Mouse (Mus musculus) CH12.LX (cell line): ENCODE measurements around the gene Gm4981. TPM values are rescaled to one million over a fixed set of nuclear protein-coding genes. Genes with fewer than 3 reads are reported as not detected.

Experiments
- DNase-seq: peaks from one replicate; pipeline ENCODE4 v3.0.0-alpha.2; 2013; ENCODE audit errors: extremely low read depth
- H3K27ac ChIP-seq: 2 replicates; pipeline ENCODE4 v1.5.1; 2012; ENCODE audit warnings: low read depth, mild to moderate bottlenecking, control low read depth, moderate library complexity; ENCODE audit not compliant: insufficient read depth
- H3K27me3 ChIP-seq: replicated peaks from 2 replicates; pipeline ENCODE3; 2012; ENCODE audit warnings: inconsistent platforms
- H3K36me3 ChIP-seq, 2 experiments: replicated peaks in 1 of 2; 2 replicates each; pipeline versions ENCODE3 to v1.6.1; 2012; ENCODE audit warnings: inconsistent platforms in 1 of 2, low read length in 1 of 2, mild to moderate bottlenecking in 1 of 2, mixed read lengths in 1 of 2, moderate library complexity in 1 of 2; ENCODE audit not compliant: control insufficient read depth in 1 of 2, insufficient read depth in 1 of 2
- H3K4me1 ChIP-seq, 2 experiments: 2 replicates each; pipeline ENCODE4 v1.6.1; 2012; ENCODE audit warnings: inconsistent platforms in 1 of 2, moderate library complexity in 1 of 2; ENCODE audit not compliant: insufficient read depth in 2 of 2, control insufficient read depth in 1 of 2
- H3K4me2 ChIP-seq: 2 replicates; pipeline ENCODE4 v1.6.1; 2012; ENCODE audit warnings: low read depth, mild to moderate bottlenecking, control low read depth; ENCODE audit not compliant: poor library complexity, insufficient read depth, severe bottlenecking
- H3K4me3 ChIP-seq, 3 experiments: fragments of 150-350 bp in 1 of 3; sonication (generic) in 1 of 3; replicated peaks in 1 of 3; 2 replicates each; pipeline versions ENCODE3 to v1.5.1; 2011 to 2012; ENCODE audit warnings: low read depth in 2 of 3, low read length in 2 of 3, mild to moderate bottlenecking in 2 of 3, moderate library complexity in 2 of 3, control low read depth in 1 of 3, improper control_type of control experiment in 1 of 3, inconsistent platforms in 1 of 3, mixed read lengths in 1 of 3; ENCODE audit not compliant: poor library complexity in 1 of 3
- H3K79me2 ChIP-seq: replicated peaks from 2 replicates; pipeline ENCODE4 v1.6.1; 2012; ENCODE audit warnings: mild to moderate bottlenecking, moderate library complexity; ENCODE audit not compliant: control insufficient read depth, poor library complexity, insufficient read depth, severe bottlenecking; ENCODE audit errors: extremely low read depth
- H3K9ac ChIP-seq: 2 replicates; pipeline ENCODE4 v1.6.1; 2012; ENCODE audit warnings: low read depth, mild to moderate bottlenecking, control low read depth, moderate library complexity; ENCODE audit not compliant: insufficient read depth
- H3K9me3 ChIP-seq: replicated peaks from 2 replicates; pipeline ENCODE3; 2012; ENCODE audit warnings: low read length, inconsistent platforms, mixed read lengths
- CHD1 ChIP-seq: IDR thresholded peaks from 2 replicates; pipeline ENCODE4 v1.6.1; 2012; ENCODE audit warnings: low read depth, low read length, improper control_type of control experiment, inconsistent platforms
- CHD2 ChIP-seq: IDR thresholded peaks from 2 replicates; pipeline ENCODE4 v1.6.1; 2011; ENCODE audit warnings: low read length, improper control_type of control experiment
- ELF1 ChIP-seq: IDR thresholded peaks from 2 replicates; pipeline ENCODE4 v1.6.1; 2014; ENCODE audit warnings: low read depth, mild to moderate bottlenecking, inconsistent platforms, low read length, improper control_type of control experiment
- EP300 ChIP-seq: IDR thresholded peaks from 2 replicates; pipeline ENCODE4 v1.6.1; 2011; ENCODE audit warnings: low read length, improper control_type of control experiment
- ETS1 ChIP-seq: conservative IDR thresholded peaks from 2 replicates; pipeline ENCODE4 v1.6.1; 2012; ENCODE audit warnings: low read depth, mild to moderate bottlenecking, inconsistent platforms, low read length, improper control_type of control experiment, moderate library complexity
- IRF4 ChIP-seq: IDR thresholded peaks from 2 replicates; pipeline ENCODE4 v1.6.1; 2014; ENCODE audit warnings: low read depth, mild to moderate bottlenecking, inconsistent platforms, low read length, improper control_type of control experiment
- JUND ChIP-seq: conservative IDR thresholded peaks from 2 replicates; pipeline ENCODE4 v1.6.1; 2011; ENCODE audit warnings: low read depth, low read length, improper control_type of control experiment
- MAFK ChIP-seq: IDR thresholded peaks from 2 replicates; pipeline ENCODE4 v1.6.1; 2011; ENCODE audit warnings: low read length, improper control_type of control experiment; ENCODE audit not compliant: insufficient replicate concordance
- MAX ChIP-seq: IDR thresholded peaks from 2 replicates; pipeline ENCODE4 v1.6.1; 2011; ENCODE audit warnings: low read length, improper control_type of control experiment
- MYC ChIP-seq: IDR thresholded peaks from 2 replicates; pipeline ENCODE4 v1.6.1; 2011; ENCODE audit warnings: low read depth, mild to moderate bottlenecking, improper control_type of control experiment, low read length
- PAX5 ChIP-seq: IDR thresholded peaks from 2 replicates; pipeline ENCODE4 v1.6.1; 2012; ENCODE audit warnings: low read length, inconsistent platforms, mixed read lengths
- POLR2AphosphoS2 ChIP-seq: IDR thresholded peaks from 2 replicates; pipeline ENCODE4 v1.6.1; 2011; ENCODE audit warnings: low read depth, low read length, improper control_type of control experiment
- RAD21 ChIP-seq: IDR thresholded peaks from 2 replicates; pipeline ENCODE4 v1.6.1; 2011; ENCODE audit warnings: low read depth, mild to moderate bottlenecking, low read length, improper control_type of control experiment, moderate library complexity
- SIN3A ChIP-seq: IDR thresholded peaks from 2 replicates; pipeline ENCODE4 v1.6.1; 2012; ENCODE audit warnings: low read length, improper control_type of control experiment, inconsistent platforms
- TBP ChIP-seq: conservative IDR thresholded peaks from 2 replicates; pipeline ENCODE4 v1.6.1; 2011; ENCODE audit warnings: low read depth, low read length, improper control_type of control experiment
- USF1 ChIP-seq: IDR thresholded peaks from 2 replicates; pipeline ENCODE4 v1.6.1; 2014; ENCODE audit warnings: low read depth, mild to moderate bottlenecking, inconsistent platforms, low read length, improper control_type of control experiment
- USF2 ChIP-seq: conservative IDR thresholded peaks from 2 replicates; pipeline ENCODE4 v1.6.1; 2011; ENCODE audit warnings: low read depth, low read length, improper control_type of control experiment
- ZC3H11A ChIP-seq: IDR thresholded peaks from 2 replicates; pipeline ENCODE4 v1.6.1; 2012; ENCODE audit warnings: low read depth, mild to moderate bottlenecking, inconsistent platforms, low read length, improper control_type of control experiment
- ZMIZ1 ChIP-seq: IDR thresholded peaks from 2 replicates; pipeline ENCODE4 v1.6.1; 2012; ENCODE audit warnings: low read depth, mild to moderate bottlenecking, inconsistent platforms, low read length, improper control_type of control experiment
- ZNF384 ChIP-seq: IDR thresholded peaks from 2 replicates; pipeline ENCODE4 v1.6.1; 2012; ENCODE audit warnings: low read depth, low read length, improper control_type of control experiment, inconsistent platforms
- dilution Hi-C: fragments of 300-500 bp; cut with MboI; formaldehyde crosslinking; loops from 2 replicates; pipeline ENCODE4 v1.14.3; 2020; ENCODE audit warnings: low sequenced_read_pairs; ENCODE audit not compliant: extremely low pct_unique_long_range_greater_than_20kb, extremely low pct_ligation_motif_present
- in situ Hi-C: fragments of 300-500 bp; cut with MboI; formaldehyde crosslinking; loops from 3 replicates; pipeline ENCODE4 v1.14.3; 2019; ENCODE audit warnings: low sequenced_read_pairs, low pct_ligation_motif_present, low pct_unique_long_range_greater_than_20kb, mixed read lengths
- polyA plus RNA-seq: library from polyadenylated mRNA; unstranded; fragments of >175 nt; gene quantifications from 2 replicates; pipeline ENCODE4 v1.2.1, GENCODE M21; 2012; ENCODE audit warnings: low read depth; ENCODE audit not compliant: insufficient read length
- total RNA-seq, 2 experiments: library from RNA; depleted of rRNA; stranded (reverse); fragments of 300-350 nt in 1 of 2; fragments of >200 nt in 1 of 2; gene quantifications; 2 replicates each; pipeline ENCODE4 v1.2.3; 2012 to 2014

The Gm4981 gene
- total and polyA plus RNA-seq, 3 experiments, result not detected

GRCm38 (mm10) chr10:58211213-58211612, 25.3 kb downstream of the Gm4981 start:
- Histone ChIP-seq H3K79me2 (no peaks in the 10 kb centered on the region), H3K36me3 (no peaks in the 10 kb centered on the region), H3K27ac (no peak overlapping the region), H3K9ac (no peak overlapping the region), H3K4me3 (no peak overlapping the region), H3K9me3 (peaks cover 5% of the 10 kb centered on the region), H3K4me1 (no peaks in the 10 kb centered on the region), H3K27me3 (peaks cover 85% of the 10 kb centered on the region), H3K4me2 (no peak overlapping the region)
- TF ChIP-seq MAX, result no peak
- no peak for TF ChIP-seq POLR2AphosphoS2
- no peak for TF ChIP-seq TBP
- no peak for TF ChIP-seq PAX5
- TF ChIP-seq SIN3A, result no peak
- no peak for TF ChIP-seq ELF1
- no peak for TF ChIP-seq ZNF384
- no peak for TF ChIP-seq MYC
- TF ChIP-seq USF1, result no peak
- no peak for TF ChIP-seq RAD21
- TF ChIP-seq MAFK, result no peak
- dilution Hi-C loops, result no loop called here
- no peak for DNase-seq
- in situ Hi-C loops, result no loop called here

GRCm38 (mm10) chr10:58210514-58210913, 26.0 kb downstream of the Gm4981 start:
- no peak overlapping the region for H3K27ac ChIP-seq
- in situ Hi-C loops, result no loop called here
- DNase-seq, result no peak
- no peak overlapping the region for H3K4me2 ChIP-seq
- no peak overlapping the region for H3K4me3 ChIP-seq
- dilution Hi-C loops, result no loop called here
- H3K36me3 ChIP-seq, result no peaks in the 10 kb centered on the region
- peaks cover 84% of the 10 kb centered on the region for H3K27me3 ChIP-seq
- no peak overlapping the region for H3K9ac ChIP-seq
- TF ChIP-seq ZC3H11A, result no peak
- TF ChIP-seq SIN3A, result no peak
- TF ChIP-seq ZMIZ1, result no peak
- no peak for TF ChIP-seq CHD1
- TF ChIP-seq PAX5, result no peak
- TF ChIP-seq ETS1, result no peak
- TF ChIP-seq TBP, result no peak
- no peak for TF ChIP-seq EP300
- no peak for TF ChIP-seq CHD2
- no peak for TF ChIP-seq MAFK
- no peak for TF ChIP-seq IRF4
- no peak for TF ChIP-seq RAD21
- no peak for TF ChIP-seq MYC
- TF ChIP-seq USF2, result no peak
- TF ChIP-seq JUND, result no peak
- peaks cover 9% of the 10 kb centered on the region for H3K9me3 ChIP-seq
- H3K79me2 ChIP-seq, result no peaks in the 10 kb centered on the region
- H3K4me1 ChIP-seq, result no peaks in the 10 kb centered on the region
